Mouse (Mus musculus): ENCODE results near the gene Tmtc2. TPM values are rescaled to one million over a fixed set of nuclear protein-coding genes. Genes with fewer than 3 reads are reported as not detected.
A peak's percentile ranks its signal among the peaks of the same experiment; 100 is the strongest.

Tmtc2 gene
- total RNA-seq, 2 experiments from 2014 or later = 11.5 to 12.7 TPM

GRCm38 (mm10) chr10:105430885-105431284 is 143.4 kb downstream of the Tmtc2 start:
- no peak for TF ChIP-seq CTCF (IDR thresholded peaks at IDR 0.05)
- Histone ChIP-seq H3K4me3 (no peak overlapping the region), H3K27ac (no peak overlapping the region)
- intact Hi-C loops (cut with DNase I) = no loop called here
- no peak for DNase-seq (ENCODE audit: extremely low spot score in 1 of 2, low spot score in 2 of 2)

- Histone ChIP-seq H3K4me3 (no peak overlapping the region), H3K27ac (no peak overlapping the region)
- TF ChIP-seq CTCF (IDR thresholded peaks at IDR 0.05) = no peak
- DNase-seq (ENCODE audit: extremely low spot score in 1 of 2, low spot score in 2 of 2) = no peak
- intact Hi-C loops (cut with DNase I) = no loop called here
Measured at GRCm38 (mm10) chr10:105430232-105430631, 144.0 kb downstream of the Tmtc2 start.

- DNase-seq (ENCODE audit: extremely low spot score in 1 of 2, low spot score in 2 of 2) = no peak
- TF ChIP-seq CTCF (IDR thresholded peaks at IDR 0.05) = no peak
- H3K4me3 ChIP-seq = no peak overlapping the region
- no peak overlapping the region; the same call in 1 of the 2 replicates for H3K27ac ChIP-seq
- intact Hi-C loops (cut with DNase I) = no loop called here
Measured at GRCm38 (mm10) chr10:105428080-105428479, 146.2 kb downstream of the Tmtc2 start.

- H3K27ac ChIP-seq = peak overlapping the region; percentile 44; the same call in 1 of the 2 replicates
- DNase-seq (ENCODE audit: extremely low spot score in 1 of 2, low spot score in 2 of 2) = no peak
- peak overlapping the region; percentile 5; the same call in 1 of the 2 replicates for H3K4me3 ChIP-seq
- TF ChIP-seq CTCF (IDR thresholded peaks at IDR 0.05) = no peak
- intact Hi-C loops (cut with DNase I) = no loop called here
Measured at GRCm38 (mm10) chr10:105427625-105428024, 146.6 kb downstream of the Tmtc2 start.

GRCm38 (mm10) chr10:105425052-105425451 is 149.2 kb downstream of the Tmtc2 start:
- no peak for TF ChIP-seq CTCF (IDR thresholded peaks at IDR 0.05)
- no peak overlapping the region for H3K4me3 ChIP-seq
- DNase-seq (ENCODE audit: extremely low spot score in 1 of 2, low spot score in 2 of 2) = no peak
- intact Hi-C loops (cut with DNase I) = no loop called here
- no peak overlapping the region for H3K27ac ChIP-seq

GRCm38 (mm10) chr10:105423187-105423586 is 151.1 kb downstream of the Tmtc2 start:
- no peak for TF ChIP-seq CTCF (IDR thresholded peaks at IDR 0.05)
- Histone ChIP-seq H3K27ac (no peak overlapping the region), H3K4me3 (no peak overlapping the region)
- intact Hi-C loops (cut with DNase I) = no loop called here
- DNase-seq (ENCODE audit: extremely low spot score in 1 of 2, low spot score in 2 of 2) = no peak

- DNase-seq (ENCODE audit: extremely low spot score in 1 of 2, low spot score in 2 of 2) = no peak
- intact Hi-C loops (cut with DNase I) = no loop called here
- TF ChIP-seq CTCF (IDR thresholded peaks at IDR 0.05) = no peak
- Histone ChIP-seq H3K4me3 (no peak overlapping the region), H3K27ac (no peak overlapping the region)
Measured at GRCm38 (mm10) chr10:105417845-105418383, 156.3 kb downstream of the Tmtc2 start.

GRCm38 (mm10) chr10:105416601-105417000 is 157.7 kb downstream of the Tmtc2 start:
- DNase-seq (ENCODE audit: extremely low spot score in 1 of 2, low spot score in 2 of 2) = no peak
- Histone ChIP-seq H3K27ac (no peak overlapping the region), H3K4me3 (no peak overlapping the region)
- intact Hi-C loops (cut with DNase I) = no loop called here
- no peak for TF ChIP-seq CTCF (IDR thresholded peaks at IDR 0.05)

GRCm38 (mm10) chr10:105405856-105406527 is 168.3 kb downstream of the Tmtc2 start:
- TF ChIP-seq CTCF (IDR thresholded peaks at IDR 0.05) = no peak
- intact Hi-C loops (cut with DNase I) = no loop called here
- Histone ChIP-seq H3K27ac (no peak overlapping the region), H3K4me3 (no peak overlapping the region)
- no peak for DNase-seq (ENCODE audit: extremely low spot score in 1 of 2, low spot score in 2 of 2)

- Histone ChIP-seq H3K27ac (no peak overlapping the region), H3K4me3 (no peak overlapping the region)
- no peak for DNase-seq (ENCODE audit: extremely low spot score in 1 of 2, low spot score in 2 of 2)
- intact Hi-C loops (cut with DNase I) = loop anchor here (5.0 kb wide), 1 partner anchor 173 kb away; no protein-coding TSS in a partner anchor
- TF ChIP-seq CTCF (IDR thresholded peaks at IDR 0.05) = no peak
Measured at GRCm38 (mm10) chr10:105403931-105404330, 170.3 kb downstream of the Tmtc2 start.

GRCm38 (mm10) chr10:105402481-105402779 is 171.8 kb downstream of the Tmtc2 start:
- TF ChIP-seq CTCF (IDR thresholded peaks at IDR 0.05) = no peak
- H3K4me3 ChIP-seq = peak overlapping the region; percentile 33
- DNase-seq (ENCODE audit: extremely low spot score in 1 of 2, low spot score in 2 of 2) = no peak
- H3K27ac ChIP-seq = 0 out of 2 replicates have a peak overlapping the region, but pooled peaks have one; percentile 19
- intact Hi-C loops (cut with DNase I) = loop anchor here (5.0 kb wide), 1 partner anchor 175 kb away; no protein-coding TSS in a partner anchor

GRCm38 (mm10) chr10:105401754-105402480 is 172.3 kb downstream of the Tmtc2 start:
- intact Hi-C loops (cut with DNase I) = loop anchor here (5.0 kb wide), 1 partner anchor 175 kb away; no protein-coding TSS in a partner anchor
- TF ChIP-seq CTCF (IDR thresholded peaks at IDR 0.05) = no peak
- Histone ChIP-seq H3K4me3 (peak overlapping the region; percentile 33), H3K27ac (peak overlapping the region; percentile 19; the same call in 1 of the 2 replicates)
- DNase-seq (ENCODE audit: extremely low spot score in 1 of 2, low spot score in 2 of 2) = no peak
